Mouse (Mus musculus) lung, postnatal 0 days (tissue): ENCODE data around the gene Ccdc182.

Experiments
- CTCF ChIP-seq: IDR thresholded peaks from 2 replicates; pipeline ENCODE4 v1.5.1; 2016; ENCODE audit warnings: antibody characterized with exemption, mild to moderate bottlenecking
- EP300 ChIP-seq: IDR thresholded peaks from 2 replicates; pipeline ENCODE4 v1.6.1; 2016; ENCODE audit warnings: antibody characterized with exemption, mild to moderate bottlenecking, control low read depth

DNA sequence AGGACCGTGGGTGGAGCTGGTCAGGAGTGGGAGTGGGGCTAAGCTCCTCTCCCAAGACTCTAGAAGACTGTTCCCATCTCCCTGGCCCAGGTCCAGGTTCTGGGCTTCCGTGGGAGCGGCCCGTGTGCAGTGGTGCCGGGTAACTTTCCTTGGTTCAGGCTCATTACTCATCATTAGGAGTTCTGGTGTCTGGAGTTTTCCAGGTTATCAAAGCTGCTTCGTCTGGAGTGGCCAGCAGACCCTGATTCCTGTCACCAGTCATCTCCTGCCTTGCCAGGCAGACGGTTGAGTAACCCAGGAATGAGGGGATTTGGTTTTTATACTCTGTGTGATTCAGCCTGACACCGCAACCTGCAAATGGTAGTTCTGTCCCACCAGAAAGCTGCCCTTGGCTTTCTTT lies 7.8 kb upstream of the Ccdc182 start:
- TF ChIP-seq EP300 (no peak), CTCF (no peak)
